Mouse (Mus musculus) heart, adult 2 months (tissue): ENCODE measurements around the gene Foxn2. TPM values are rescaled to one million over a fixed set of nuclear protein-coding genes. Genes with fewer than 3 reads are reported as not detected.

Experiments used
- DNase-seq, 2 experiments: peaks; one replicate each; pipeline ENCODE4 v3.0.0; 2021
- H3K27ac ChIP-seq: fragments of 200-600 bp; 2 replicates; pipeline ENCODE4 v1.8.1; 2022
- H3K27me3 ChIP-seq: fragments of 200-500 bp; 2 replicates; pipeline ENCODE4 v1.6.1; 2012; ENCODE audit warnings: mild to moderate bottlenecking, low read length, inconsistent platforms, mixed read lengths; ENCODE audit not compliant: control insufficient read depth, insufficient read depth
- H3K36me3 ChIP-seq: fragments of 200-500 bp; 2 replicates; pipeline ENCODE4 v1.6.1; 2012; ENCODE audit warnings: low read length, inconsistent platforms; ENCODE audit not compliant: control insufficient read depth, insufficient read depth
- H3K4me1 ChIP-seq: fragments of 200-500 bp; 2 replicates; pipeline ENCODE4 v1.6.1; 2011; ENCODE audit warnings: low read length; ENCODE audit not compliant: control insufficient read depth, insufficient read depth
- H3K4me3 ChIP-seq: fragments of 200-600 bp; 2 replicates; pipeline ENCODE4 v1.8.1; 2022
- H3K79me2 ChIP-seq: fragments of 200-500 bp; replicated peaks from 2 replicates; pipeline ENCODE4 v1.6.1; 2012; ENCODE audit warnings: mild to moderate bottlenecking, inconsistent platforms, low read length, moderate library complexity, mixed read lengths; ENCODE audit not compliant: control insufficient read depth, insufficient read depth
- H3K9ac ChIP-seq: fragments of 200-500 bp; 2 replicates; pipeline ENCODE4 v1.6.1; 2012; ENCODE audit warnings: low read depth, mild to moderate bottlenecking, control low read depth, inconsistent platforms, low read length, mixed read lengths
- CTCF ChIP-seq: fragments of 200-600 bp; IDR thresholded peaks from 2 replicates; pipeline ENCODE4 v1.8.1; 2022; ENCODE audit warnings: antibody characterized with exemption, mild to moderate bottlenecking, moderate library complexity
- EP300 ChIP-seq: fragments of 200-500 bp; IDR thresholded peaks from 2 replicates; pipeline ENCODE4 v1.6.1; 2011; ENCODE audit warnings: low read depth, low read length, control low read depth; ENCODE audit not compliant: insufficient read depth
- POLR2A ChIP-seq: fragments of 200-500 bp; IDR thresholded peaks from 2 replicates; pipeline ENCODE4 v1.6.1; 2011; ENCODE audit warnings: mild to moderate bottlenecking, low read depth, low read length, control low read depth; ENCODE audit not compliant: insufficient read depth
- WGBS: fragments of 180-500 bp; shearing (Covaris S2); methylation state at CpG from one replicate; pipeline ENCODE4 v1.1.7; 2018; 5-methylcytosine and 5-hydroxymethylcytosine counted together
- intact Hi-C: fragments of 180-260 bp; cut with DNase I; formaldehyde crosslinking; loops from one replicate; pipeline ENCODE4 v1.15.1; 2025
- polyA plus RNA-seq: library from polyadenylated mRNA; depleted of rRNA; stranded (reverse); fragments of >200 nt; gene quantifications from 2 replicates; pipeline ENCODE4 v1.2.3, GENCODE M21; 2012; rRNA removed
- total RNA-seq, 2 experiments: library from RNA; stranded (reverse); gene quantifications; 2 replicates each; pipeline ENCODE4 v1.2.3; 2021

Gene Foxn2
- total and polyA plus RNA-seq, 3 experiments = 2.6 to 9.4 (median 7.4) TPM

DNA sequence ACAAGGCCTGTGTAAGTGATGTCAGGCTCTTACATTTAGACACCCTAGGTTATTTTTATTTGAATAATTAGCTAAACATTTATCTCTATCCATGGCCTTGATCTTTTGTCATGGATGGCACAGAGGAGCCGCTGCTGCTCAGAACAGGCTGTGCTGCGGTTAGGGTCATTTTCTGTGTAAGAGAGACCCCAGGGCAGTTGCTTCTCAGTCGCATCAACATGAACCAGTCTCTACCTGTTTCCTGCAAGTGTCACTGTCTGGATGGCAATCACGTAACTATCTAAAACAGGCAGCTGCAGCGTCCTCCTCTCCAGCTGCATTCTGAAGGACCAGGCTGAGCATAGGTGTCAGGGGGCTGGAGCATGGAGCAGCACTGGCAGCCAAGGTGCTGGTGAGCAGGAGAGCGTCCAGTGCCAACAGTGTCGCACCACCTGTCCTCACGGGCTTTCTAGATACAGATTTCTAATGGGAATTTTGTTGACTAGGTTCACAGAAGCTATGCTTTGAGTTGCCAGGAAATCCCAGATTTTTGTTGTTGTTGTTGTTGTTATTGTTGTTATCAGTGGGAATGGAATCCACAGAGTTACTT, 97.4 kb downstream of the Foxn2 start:
- H3K27ac ChIP-seq = no peak overlapping the region
- WGBS = 89% methylated on average over 8 of the region's 8 CpGs
- H3K79me2 ChIP-seq = no peaks in the 10 kb centered on the region
- intact Hi-C loops = loop anchor here (10.0 kb wide), 1 partner anchor 473 kb away; the partner anchor contains the start of gene Fbxo11
- H3K27me3 ChIP-seq = no peaks in the 10 kb centered on the region
- H3K4me1 ChIP-seq = no peaks in the 10 kb centered on the region; the same call in none of the 2 replicates
- H3K4me3 ChIP-seq = no peak overlapping the region
- no peak overlapping the region for H3K9ac ChIP-seq
- DNase-seq = no peak
- no peaks in the 10 kb centered on the region for H3K36me3 ChIP-seq
- no peak for TF ChIP-seq EP300
- TF ChIP-seq CTCF = no peak
- TF ChIP-seq POLR2A = no peak

Other genes starting within 250 kb of the Foxn2 start
- 1 to 10 TPM; 8.8 to 9.9 TPM for gene Ppp1r21, start 89.4 kb downstream of the Foxn2 start, total RNA-seq
- gene Ppp1r21, start 89.4 kb downstream of the Foxn2 start, polyA plus RNA-seq = 9.2 and 14.1 TPM in 2 replicates
- 10 to 100 TPM; 18.9 to 21.8 TPM for gene Ston1, start 157.0 kb downstream of the Foxn2 start, total RNA-seq
- gene Ston1, start 157.0 kb downstream of the Foxn2 start, polyA plus RNA-seq = 9.4 and 16.8 TPM in 2 replicates
- not detected for gene Gtf2a1l, start 227.9 kb downstream of the Foxn2 start, total RNA-seq
- gene Gtf2a1l, start 227.9 kb downstream of the Foxn2 start, polyA plus RNA-seq = 0.14 and 0.23 TPM in 2 replicates